Mouse (Mus musculus) cerebellum, postnatal 4 days (tissue): Measurements from ENCODE around the gene Rab39.

Source experiments
- DNase-seq, 2 experiments: peaks; one replicate each; pipeline ENCODE4 v3.0.0; 2022; ENCODE audit warnings: low spot score in 2 of 2, mixed read lengths in 1 of 2

Gene Rab39

GRCm38 (mm10) chr9:53705992-53706696, at the start of gene Rab39:
Gene Rab39 (minus strand): TSS chr9:53706232.
- peak; percentile 68 to 85 for DNase-seq

GRCm38 (mm10) chr9:53754801-53755200, 48.8 kb upstream of the Rab39 start:
- no peak for DNase-seq

- no peak for DNase-seq
These were observed 44.9 kb upstream of the Rab39 start for GRCm38 (mm10) chr9:53750899-53751298.

GRCm38 (mm10) chr9:53750411-53750810, 44.4 kb upstream of the Rab39 start:
- no peak for DNase-seq

- no peak for DNase-seq
These were observed 34.9 kb upstream of the Rab39 start for GRCm38 (mm10) chr9:53740829-53741404.

- DNase-seq = peak in 1 of 2 experiments; percentile 32
These were observed 491 bp downstream of the Rab39 start for GRCm38 (mm10) chr9:53705491-53705991.

- no peak for DNase-seq
These were observed 3.0 kb downstream of the Rab39 start for GRCm38 (mm10) chr9:53702991-53703390.

GRCm38 (mm10) chr9:53700496-53700895, 5.5 kb downstream of the Rab39 start:
- DNase-seq = no peak

- no peak for DNase-seq
These were observed 10.2 kb downstream of the Rab39 start for GRCm38 (mm10) chr9:53695846-53696245.

GRCm38 (mm10) chr9:53693718-53694117, 12.3 kb downstream of the Rab39 start:
- DNase-seq = no peak

GRCm38 (mm10) chr9:53691745-53692670, 14.0 kb downstream of the Rab39 start:
- no peak for DNase-seq

GRCm38 (mm10) chr9:53680851-53681250, 25.2 kb downstream of the Rab39 start:
- no peak for DNase-seq

GRCm38 (mm10) chr9:53676921-53677320, 29.1 kb downstream of the Rab39 start:
- DNase-seq = no peak

GRCm38 (mm10) chr9:53673571-53673970, 32.5 kb downstream of the Rab39 start:
- DNase-seq = peak in 1 of 2 experiments; percentile 59

GRCm38 (mm10) chr9:53669680-53670219, 36.3 kb downstream of the Rab39 start, which contains the start of gene Cul5:
Gene Cul5 (minus strand): TSS chr9:53670014.
- peak in 1 of 2 experiments; percentile 6 for DNase-seq

GRCm38 (mm10) chr9:53667020-53667669, 38.9 kb downstream of the Rab39 start:
- DNase-seq = peak; percentile 91 to 95

- DNase-seq = peak in 1 of 2 experiments; percentile 27
These were observed 39.4 kb downstream of the Rab39 start for GRCm38 (mm10) chr9:53666665-53667019.

- DNase-seq = no peak
These were observed 40.6 kb downstream of the Rab39 start for GRCm38 (mm10) chr9:53665428-53665827.

- DNase-seq = no peak
These were observed 41.2 kb downstream of the Rab39 start for GRCm38 (mm10) chr9:53664819-53665218.

- DNase-seq = no peak
These were observed 71.2 kb downstream of the Rab39 start for GRCm38 (mm10) chr9:53634796-53635195.
